Mouse (Mus musculus): ENCODE measurements at regions not wholly inside any gene's neighbourhood (a gene's known extent, or its start where the extent isn't known, plus 50 kb on each side); places are given as distances from the start of the nearest gene placed in this dataset.

DNA sequence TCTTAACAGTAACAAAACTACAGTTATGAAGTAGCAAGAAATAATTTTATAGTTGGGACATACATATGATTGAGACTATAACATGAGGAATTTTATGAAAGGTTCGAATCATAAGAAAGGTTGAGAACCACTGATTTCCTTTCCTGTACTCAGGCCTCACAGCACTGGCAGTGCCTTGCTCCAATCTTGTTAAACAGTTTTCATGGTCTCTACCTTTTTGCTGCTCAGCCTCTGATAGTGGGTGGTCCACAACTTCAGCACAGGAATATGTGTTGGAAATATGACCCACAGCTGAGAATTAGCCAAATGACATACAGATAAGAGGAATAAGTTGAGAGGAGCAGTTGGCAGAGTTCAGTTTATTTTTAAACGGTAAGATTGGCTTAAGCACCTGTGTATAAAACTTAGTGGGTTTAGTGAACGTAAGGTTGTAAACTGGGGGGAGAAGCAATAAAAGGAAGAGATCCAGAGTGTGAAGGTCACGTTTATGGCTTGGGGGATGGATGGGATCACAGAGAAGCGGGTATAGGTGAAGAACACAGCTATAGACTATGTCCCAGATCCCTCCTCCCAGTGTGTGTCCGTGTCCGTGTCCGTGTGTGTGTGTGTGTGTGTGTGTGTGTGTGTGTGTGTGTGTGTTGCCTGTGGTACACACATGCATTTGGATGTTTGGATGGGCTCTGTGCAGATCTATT lies 596.3 kb upstream of the Pkn2 start:
- intact Hi-C loops (cut with DNase I), result no loop called here

DNA sequence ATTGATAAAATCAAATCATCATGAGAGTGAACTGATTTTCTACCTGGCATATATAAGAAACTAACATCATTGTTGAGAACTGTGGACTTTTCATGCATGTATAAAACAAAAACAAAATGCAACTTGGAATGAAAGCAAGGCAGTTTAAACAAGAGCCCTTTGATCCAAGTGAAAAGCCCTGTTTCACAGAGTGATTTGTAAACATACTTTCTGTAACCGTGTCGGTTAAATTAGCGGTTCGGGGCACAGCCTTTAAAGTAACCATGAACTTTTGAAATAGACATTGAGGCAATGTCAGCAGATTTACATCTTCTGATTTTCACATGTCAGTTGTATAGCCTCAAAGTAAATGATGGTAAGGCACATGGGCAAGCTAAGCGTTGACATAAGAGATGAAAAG lies 593.7 kb upstream of the Pkn2 start:
- intact Hi-C loops (cut with DNase I), result no loop called here

DNA sequence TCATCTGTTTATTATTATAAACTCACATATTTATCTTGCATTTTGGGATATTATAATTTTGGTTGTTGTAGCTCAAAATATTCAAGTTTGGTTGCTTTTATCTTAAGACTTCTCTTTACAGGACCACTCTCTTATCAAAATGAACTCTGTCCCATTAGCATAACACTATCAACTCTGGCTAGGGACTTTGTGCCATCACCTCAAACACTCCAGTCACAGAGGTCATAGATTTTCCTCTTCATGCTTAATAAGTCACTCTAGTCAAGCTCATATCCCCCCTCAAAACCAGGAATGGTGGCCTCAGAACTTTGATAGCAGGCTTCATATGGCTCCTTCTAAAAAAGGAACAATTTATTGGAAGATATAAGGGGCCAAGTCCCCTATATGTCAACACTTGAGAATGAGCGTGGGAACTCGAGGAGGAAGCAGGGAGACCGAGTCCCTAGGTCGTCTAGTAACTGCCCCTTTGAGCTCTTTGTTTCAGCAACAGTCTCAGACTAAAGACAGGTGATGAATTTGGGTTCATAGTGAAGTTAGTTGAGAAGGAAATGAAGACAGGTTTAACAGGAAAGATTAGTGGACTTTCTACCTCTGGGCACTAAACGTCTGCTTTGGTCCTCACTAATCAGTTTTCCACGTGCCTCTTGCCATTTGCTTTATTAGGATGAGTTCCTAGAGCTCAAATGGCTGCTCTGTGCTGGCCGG lies 565.4 kb upstream of the Pkn2 start:
- intact Hi-C loops (cut with DNase I), result no loop called here

DNA sequence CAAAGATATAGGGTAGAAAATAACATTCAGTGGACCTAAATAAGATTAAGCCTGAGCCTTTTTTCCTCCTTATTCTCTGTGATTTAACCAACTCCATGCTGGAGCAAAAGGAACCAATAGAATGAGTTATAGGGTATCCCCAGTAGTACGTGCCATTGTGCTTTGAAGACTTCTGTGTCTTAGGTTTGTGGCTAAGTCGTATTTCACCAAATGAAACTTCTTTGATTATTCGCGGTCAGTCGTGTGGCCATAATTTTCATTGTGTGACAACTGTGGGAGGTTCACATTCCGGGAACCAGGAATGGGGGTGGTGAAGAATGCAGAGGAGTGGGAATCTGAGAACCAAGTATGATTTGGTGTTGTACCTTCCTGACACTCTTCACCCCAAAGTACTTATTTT lies 535.6 kb upstream of the Pkn2 start:
- intact Hi-C loops (cut with DNase I), result no loop called here

DNA sequence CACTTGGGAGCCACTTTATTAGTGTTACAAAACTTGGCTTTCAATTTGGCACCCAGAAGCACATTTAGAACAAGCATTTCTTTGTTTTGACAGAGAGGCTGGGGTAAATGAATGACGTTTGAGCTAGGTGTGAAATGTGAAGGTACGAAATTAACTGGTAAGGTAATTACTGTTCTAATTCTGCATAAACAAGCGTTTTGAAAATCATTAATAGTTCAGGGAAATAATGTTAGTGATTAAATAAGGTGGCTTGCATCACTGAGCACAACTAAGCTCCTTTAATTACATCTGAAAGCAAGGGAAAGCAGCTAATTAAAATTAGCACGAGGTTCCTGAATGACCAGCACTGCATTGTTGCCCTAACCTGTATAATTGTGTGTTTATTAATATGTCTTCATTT lies 529.9 kb upstream of the Pkn2 start:
- intact Hi-C loops (cut with DNase I), result no loop called here

DNA sequence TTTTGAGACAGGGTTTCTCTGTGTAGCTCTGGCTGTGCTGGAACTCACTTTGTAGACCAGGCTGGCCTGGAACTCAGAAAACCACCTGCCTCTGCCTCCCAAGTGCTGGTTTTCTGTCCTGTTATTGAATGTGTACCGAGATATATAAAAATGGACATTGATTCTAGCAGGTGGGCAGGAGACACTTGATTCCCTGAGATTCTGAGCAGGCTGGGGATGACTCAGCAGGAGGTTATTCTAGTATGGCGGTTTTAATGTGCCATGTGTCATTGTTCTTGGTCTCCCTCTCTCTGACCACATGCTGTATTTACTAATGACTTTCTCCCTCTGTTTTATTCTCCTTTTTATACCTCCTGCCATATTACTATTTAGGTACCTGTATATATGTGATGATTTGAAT lies 517.2 kb upstream of the Pkn2 start:
- intact Hi-C loops (cut with DNase I), result no loop called here

DNA sequence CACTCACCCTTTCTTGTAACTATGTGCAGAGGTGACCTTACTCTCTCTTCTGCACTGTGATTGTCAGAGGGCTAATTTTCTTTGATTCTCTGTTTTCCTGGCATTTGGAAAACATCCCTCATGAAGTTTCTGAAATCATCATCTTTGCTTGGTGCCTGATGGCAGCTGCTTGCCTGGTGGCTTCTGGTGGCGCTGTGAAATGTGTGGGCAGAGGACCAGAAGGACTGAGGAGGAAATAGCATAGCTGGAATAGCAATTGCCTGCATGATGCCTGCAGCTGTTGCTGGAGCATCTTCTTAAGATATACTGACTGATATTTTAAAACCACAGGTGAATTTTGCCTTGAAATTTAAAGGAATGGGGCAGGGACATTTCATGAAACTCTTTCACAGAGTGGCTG lies 502.6 kb upstream of the Pkn2 start:
- intact Hi-C loops (cut with DNase I), result loop anchor here (10.0 kb wide), 1 partner anchor 390 kb away; no protein-coding TSS in a partner anchor

DNA sequence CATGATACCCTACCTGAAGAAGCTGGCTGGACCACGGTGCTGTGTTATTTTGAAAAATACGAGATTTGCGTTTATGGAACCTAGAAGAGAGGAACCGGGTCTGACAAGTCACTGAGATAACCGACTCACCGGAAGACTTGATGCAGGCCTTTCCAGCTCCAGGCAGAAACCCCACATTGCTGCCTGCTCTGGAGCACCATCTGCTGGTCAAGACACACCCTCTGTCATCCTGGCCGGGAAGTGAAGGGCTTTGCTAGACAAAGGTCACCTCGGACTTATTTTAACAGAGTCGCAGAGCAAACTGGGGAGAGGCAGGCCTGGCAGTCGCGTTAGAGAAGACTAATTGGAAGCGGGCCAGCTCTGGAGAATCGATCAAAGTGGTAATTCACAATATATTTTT lies 497.4 kb upstream of the Pkn2 start:
- intact Hi-C loops (cut with DNase I), result no loop called here

DNA sequence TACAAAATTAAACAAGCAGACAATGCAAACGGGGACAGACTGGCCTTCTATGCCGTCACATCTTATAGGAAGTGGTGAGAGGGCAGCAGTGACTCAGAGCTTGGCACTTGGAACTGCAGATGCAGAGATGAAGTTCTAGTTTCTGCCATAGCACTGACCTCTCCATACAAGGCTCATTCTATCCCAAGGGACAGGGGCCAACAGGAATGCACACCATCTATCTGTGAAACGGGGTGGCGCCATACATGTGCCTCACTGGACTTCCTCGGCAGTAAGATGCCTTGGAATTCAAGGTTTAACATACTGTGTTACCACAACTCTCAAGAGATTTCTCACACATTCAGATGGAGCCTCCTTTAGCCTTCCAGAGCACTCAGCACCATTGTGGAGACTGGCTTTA lies 495.6 kb upstream of the Pkn2 start:
- intact Hi-C loops (cut with DNase I), result no loop called here

DNA sequence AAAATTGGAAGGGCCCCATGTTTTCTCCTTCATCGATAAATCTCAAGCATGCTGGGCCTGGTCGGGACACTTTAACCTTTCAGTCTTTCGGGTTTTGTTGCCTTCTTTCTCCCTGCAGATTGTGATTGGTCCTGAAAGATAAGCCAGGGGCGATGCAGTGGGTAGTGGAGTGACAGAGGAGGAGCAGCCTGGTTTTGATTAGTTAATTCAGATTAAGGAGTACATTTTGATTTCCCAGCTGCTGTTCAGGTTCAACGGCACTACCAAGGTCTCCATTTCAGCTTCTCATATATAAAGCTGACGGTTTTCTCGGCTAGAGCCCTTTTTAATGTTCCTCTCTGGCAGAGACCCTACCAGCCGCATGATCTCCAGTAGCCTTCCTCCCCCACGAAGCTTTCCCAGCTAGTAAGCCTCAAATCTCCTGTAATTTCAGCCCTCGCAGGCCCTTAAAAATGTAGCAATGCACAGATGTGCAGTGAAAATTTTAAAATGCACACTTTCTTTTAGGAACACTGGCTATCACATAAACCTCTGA lies 493.8 kb upstream of the Pkn2 start:
- intact Hi-C loops (cut with DNase I), result no loop called here

DNA sequence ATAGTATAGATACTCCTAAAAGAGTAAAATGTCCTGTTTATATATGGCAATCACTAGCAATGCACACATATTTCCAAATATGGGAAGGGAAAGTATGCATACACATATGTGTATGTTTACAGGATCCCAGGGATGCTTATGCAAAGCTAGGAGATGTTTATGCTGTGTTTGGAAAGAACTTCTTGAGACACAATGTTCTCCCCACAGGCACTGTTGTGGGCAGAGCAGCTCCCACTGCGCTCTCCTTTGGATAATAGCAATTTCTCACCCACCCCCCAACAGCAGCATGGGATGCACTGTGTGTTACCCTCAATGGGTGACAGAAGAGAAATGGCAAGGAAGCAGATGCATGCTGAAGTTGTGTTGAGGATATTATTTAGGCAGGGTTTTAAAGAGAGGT lies 491.7 kb upstream of the Pkn2 start:
- intact Hi-C loops (cut with DNase I), result no loop called here

DNA sequence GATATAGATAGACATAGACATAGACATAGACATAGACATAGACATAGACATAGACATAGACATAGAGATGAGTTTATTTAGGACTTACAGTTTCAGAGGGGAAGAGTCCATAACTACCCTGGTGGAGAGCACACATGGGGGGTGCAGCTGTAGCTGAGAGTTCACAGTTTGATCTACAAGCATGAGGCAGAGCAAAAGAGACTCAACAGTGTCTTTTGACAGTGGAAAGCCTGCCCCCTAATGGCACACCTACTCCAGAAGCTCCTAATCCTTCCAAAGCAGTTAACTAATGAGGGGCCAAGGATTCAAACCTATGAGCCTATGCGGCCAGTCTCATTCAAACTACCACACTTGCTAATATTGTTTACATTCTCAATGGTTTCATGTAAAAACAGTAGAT lies 487.2 kb upstream of the Pkn2 start:
- intact Hi-C loops (cut with DNase I), result no loop called here

DNA sequence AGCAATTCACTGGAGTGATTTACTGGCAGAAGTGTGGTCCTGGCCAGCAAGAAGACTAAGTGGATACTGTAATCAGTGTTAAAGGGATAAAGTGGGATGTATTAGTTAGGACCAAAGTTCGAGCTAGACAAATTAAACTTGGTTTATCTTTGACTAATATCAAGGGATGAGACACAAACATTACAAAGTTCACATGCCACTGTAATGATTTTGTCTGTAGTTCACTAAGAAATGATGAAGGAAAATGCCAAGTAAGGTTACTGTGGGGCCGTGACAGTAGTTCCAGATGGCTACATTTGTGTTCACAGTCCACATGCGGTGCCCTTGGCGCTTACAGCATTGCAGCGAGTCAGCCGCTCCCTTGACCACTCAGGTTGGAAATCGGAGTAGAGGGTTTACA lies 458.2 kb upstream of the Pkn2 start:
- intact Hi-C loops (cut with DNase I), result no loop called here

DNA sequence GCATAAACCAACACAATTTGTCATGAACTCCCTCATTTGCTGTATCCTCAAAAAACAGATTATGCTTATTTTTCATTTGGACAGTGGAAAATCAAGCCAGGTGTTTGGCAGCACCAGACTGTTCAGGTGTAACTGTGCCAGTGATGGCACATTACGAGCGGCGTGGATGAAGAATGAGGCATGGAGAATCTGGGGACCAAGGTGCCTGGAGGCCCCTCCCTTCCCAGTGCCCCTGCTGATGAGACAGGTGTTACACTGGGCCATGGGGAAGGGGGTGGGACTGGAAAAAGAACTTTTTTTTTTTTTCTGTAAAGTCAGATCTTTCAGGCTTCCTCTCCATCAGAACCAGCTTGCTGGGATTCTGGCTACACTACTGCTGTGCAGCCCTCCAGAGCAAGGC lies 451.5 kb upstream of the Pkn2 start:
- intact Hi-C loops (cut with DNase I), result no loop called here

DNA sequence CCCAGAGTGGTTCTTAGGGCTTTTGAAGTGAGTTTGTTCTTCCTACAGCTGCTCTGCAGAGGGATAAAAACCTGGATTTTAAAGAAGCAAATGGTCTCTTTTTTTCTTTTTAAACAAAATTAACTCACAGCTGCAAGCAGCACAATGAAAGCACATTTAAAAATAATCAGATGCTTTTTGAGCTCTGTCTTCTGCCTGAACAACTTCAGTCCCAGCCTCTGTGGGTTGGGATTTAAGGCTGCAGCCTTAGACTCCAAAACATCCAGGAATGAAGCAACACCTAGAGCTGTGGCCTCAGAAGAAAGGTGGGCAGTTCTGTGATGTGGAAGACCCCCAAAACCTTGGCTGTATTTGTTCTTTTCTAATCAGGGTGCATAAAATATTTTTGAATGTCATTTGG lies 446.7 kb upstream of the Pkn2 start:
- intact Hi-C loops (cut with DNase I), result no loop called here

DNA sequence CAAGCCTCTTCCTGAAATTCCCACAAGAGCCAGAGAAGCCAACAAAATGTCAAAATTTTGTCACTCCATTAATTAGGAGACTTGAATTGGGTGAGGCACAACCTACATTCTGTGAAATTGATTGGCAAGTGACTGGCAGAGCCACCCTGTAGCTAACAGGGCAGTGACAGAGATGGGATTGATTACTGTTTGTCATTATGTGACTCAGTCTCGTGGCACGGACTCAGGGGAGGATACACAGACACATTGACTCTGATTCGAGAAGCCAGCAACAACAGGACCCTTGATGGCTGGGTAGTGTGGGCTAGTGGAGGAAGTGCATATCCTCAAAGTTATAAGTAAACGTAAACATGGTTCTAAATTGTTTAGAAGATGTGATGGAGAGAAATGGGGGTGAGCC lies 445.8 kb upstream of the Pkn2 start:
- intact Hi-C loops (cut with DNase I), result no loop called here

DNA sequence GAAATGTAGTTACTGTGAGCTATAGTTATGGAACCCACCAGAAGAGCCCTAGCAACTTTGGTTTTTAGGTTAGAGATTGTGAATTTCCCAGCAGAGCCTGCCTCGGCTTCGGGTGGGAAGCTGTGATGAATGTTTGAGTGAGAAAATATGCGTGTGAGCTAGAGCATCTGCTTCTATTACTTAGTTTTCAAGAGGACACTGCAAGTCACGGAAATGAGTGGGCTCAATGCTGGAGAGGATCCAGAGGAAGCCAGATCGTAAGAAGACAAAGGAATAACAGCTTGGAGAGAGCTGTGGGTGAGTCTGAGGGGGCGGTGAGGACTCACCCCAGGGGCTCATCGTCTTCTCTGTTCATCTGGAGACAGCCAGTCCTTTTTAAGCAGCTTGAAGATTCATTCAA lies 434.7 kb upstream of the Pkn2 start:
- intact Hi-C loops (cut with DNase I), result no loop called here

DNA sequence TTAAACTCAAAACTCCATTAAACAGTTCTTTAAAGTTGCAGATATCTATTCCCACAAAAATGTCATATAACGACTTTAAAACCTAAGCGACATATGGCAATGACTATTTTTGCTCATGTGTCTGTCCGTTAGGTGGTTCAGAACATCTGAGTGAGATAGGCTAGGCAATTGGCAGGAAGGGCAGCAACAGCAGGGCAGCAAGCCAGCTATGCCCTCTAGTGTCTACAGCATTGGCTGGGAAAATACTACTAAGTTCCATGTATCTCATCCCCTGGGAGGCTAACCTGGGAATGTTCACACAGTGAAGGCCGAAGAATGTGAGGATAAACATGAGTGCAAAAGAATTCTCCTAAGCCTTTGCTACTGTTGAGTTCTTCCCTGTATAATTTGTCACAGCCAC lies 410.0 kb upstream of the Pkn2 start:
- intact Hi-C loops (cut with DNase I), result no loop called here

DNA sequence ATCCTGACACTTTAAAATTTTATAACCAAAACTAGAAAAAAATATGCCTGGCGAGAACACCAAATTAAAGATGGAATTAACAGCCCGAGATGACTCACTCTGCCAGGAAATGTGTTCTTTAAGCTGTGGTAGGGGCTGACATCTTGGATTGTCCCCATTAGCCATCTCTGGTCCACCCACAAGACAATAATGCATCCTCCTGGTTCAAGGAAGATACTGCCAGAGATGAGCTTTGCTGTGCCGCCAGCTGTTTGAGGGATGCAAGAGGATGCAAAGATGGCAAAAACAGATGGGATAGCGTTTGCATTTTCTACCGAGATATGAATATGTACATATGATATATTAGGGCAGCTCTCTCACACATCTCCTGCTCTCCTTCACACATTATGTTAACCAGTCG lies 382.3 kb upstream of the Pkn2 start:
- intact Hi-C loops (cut with DNase I), result no loop called here

DNA sequence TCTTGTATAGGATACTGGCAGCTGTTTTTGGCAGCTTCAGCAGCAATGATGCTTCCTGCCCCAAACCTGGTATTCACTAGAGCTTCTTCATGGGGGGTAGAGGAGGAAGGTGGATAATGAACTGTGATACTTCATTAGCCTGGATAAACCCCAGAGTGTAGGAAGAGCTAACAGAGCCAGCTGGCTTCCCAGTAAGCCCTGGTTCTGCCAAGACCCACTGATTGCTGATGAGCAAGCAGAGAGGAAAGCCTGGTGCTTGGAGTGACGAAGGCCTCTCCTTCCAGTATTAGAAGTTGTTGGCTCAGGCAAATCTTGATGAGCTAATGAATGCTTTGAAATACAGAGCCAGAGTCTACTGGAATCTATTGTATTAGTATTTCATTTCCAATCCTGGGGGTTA lies 370.8 kb upstream of the Pkn2 start:
- intact Hi-C loops (cut with DNase I), result no loop called here

DNA sequence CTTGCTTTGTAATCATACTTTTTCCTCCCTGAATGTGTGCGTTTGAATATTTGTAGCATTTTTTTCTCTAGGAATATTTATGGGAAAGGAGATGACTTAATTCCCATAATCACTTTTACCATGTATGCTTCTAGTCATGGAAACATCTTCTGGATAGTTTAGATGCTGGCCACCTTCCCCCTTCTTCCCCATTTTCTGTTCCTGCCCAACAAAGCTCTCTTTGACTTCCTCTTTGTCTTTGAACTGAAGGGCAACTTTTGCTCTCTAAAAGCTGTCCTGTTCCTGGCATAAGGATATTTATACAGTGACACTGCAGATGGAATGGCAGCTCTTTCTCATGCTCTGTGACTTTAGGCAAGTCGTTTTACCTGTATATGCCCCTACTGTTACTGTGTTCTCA lies 370.2 kb upstream of the Pkn2 start:
- intact Hi-C loops (cut with DNase I), result no loop called here

DNA sequence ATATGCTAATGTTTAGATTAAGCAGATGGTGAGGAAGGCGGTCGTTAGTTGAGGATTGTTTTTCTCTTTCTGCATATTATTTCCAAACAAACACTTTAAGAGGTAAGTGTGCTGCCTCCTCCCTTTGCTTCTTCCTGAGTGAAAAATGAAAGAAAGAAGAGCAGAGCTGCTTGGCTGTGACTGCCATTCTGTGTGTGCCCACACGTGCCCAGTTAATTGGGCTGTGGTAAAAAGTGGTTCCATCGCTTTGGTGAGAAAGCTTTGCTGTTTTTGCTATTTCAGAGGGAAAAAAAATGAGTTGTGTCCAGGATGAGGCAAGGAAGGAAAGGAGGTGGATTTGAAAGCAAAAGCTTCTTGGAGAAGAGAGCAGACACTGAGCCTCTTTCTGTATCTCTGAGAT lies 360.9 kb upstream of the Pkn2 start:
- intact Hi-C loops (cut with DNase I), result no loop called here

Measured in adrenal gland (tissue).